Mouse (Mus musculus): ENCODE data around the gene Lmntd2. TPM values are rescaled to one million over a fixed set of nuclear protein-coding genes. Genes with fewer than 3 reads are reported as not detected.

Lmntd2 gene
- polyA plus RNA-seq, 1 experiment from 2014 or later: 0.59 TPM

- no peak overlapping the region for H3K4me3 ChIP-seq (replicated peaks)
- no peak for ATAC-seq (ENCODE audit: low read depth)
- no peak for DNase-seq
- 81% methylated on average over 6 of the region's 6 CpGs for WGBS (ENCODE audit: insufficient replicate concordance)
- no peaks in the 10 kb centered on the region; the same call in 1 of the 2 replicates for H3K9me3 ChIP-seq (replicated peaks)
- H3K36me3 ChIP-seq: peaks cover 13% of the 10 kb centered on the region
- H3K27ac ChIP-seq: no peak overlapping the region
- no peaks in the 10 kb centered on the region for H3K27me3 ChIP-seq
- H3K4me2 ChIP-seq: no peak overlapping the region
- peaks cover 41% of the 10 kb centered on the region for H3K4me1 ChIP-seq (replicated peaks)
- H3K9ac ChIP-seq: no peak overlapping the region
These were observed 12.7 kb upstream of the Lmntd2 start for GRCm38 (mm10) chr7:141226535-141226934.

GRCm38 (mm10) chr7:141222696-141223215 is 8.9 kb upstream of the Lmntd2 start:
- H3K4me2 ChIP-seq: peak overlapping the region; percentile 99
- ATAC-seq (ENCODE audit: low read depth): no peak
- H3K9ac ChIP-seq: peak overlapping the region; percentile 74
- WGBS (ENCODE audit: insufficient replicate concordance): 86% methylated on average over 4 of the region's 4 CpGs
- peak overlapping the region; percentile 50 for H3K4me3 ChIP-seq (replicated peaks)
- peak overlapping the region; percentile 88 for H3K27ac ChIP-seq
- H3K9me3 ChIP-seq (replicated peaks): no peaks in the 10 kb centered on the region; the same call in 1 of the 2 replicates
- DNase-seq: no peak
- peaks cover 24% of the 10 kb centered on the region for H3K36me3 ChIP-seq
- no peaks in the 10 kb centered on the region for H3K27me3 ChIP-seq
- H3K4me1 ChIP-seq (replicated peaks): peaks cover 54% of the 10 kb centered on the region

- Histone ChIP-seq H3K4me1 (replicated peaks) (peaks cover 59% of the 10 kb centered on the region), H3K9me3 (replicated peaks) (no peaks in the 10 kb centered on the region; the same call in 1 of the 2 replicates), H3K9ac (peak overlapping the region; percentile 74), H3K36me3 (peaks cover 30% of the 10 kb centered on the region), H3K4me2 (peak overlapping the region; percentile 99), H3K27me3 (no peaks in the 10 kb centered on the region), H3K4me3 (replicated peaks) (peak overlapping the region; percentile 50), H3K27ac (peak overlapping the region; percentile 88)
- DNase-seq: no peak
- 14% methylated on average over 8 of the region's 8 CpGs for WGBS (ENCODE audit: insufficient replicate concordance)
- ATAC-seq (ENCODE audit: low read depth): no peak
These were observed 8.2 kb upstream of the Lmntd2 start for GRCm38 (mm10) chr7:141222126-141222467.

GRCm38 (mm10) chr7:141221249-141222125 is 7.6 kb upstream of the Lmntd2 start:
- peaks cover 31% of the 10 kb centered on the region for H3K36me3 ChIP-seq
- peak overlapping the region; percentile 78 for H3K4me3 ChIP-seq (replicated peaks)
- H3K4me1 ChIP-seq (replicated peaks): peaks cover 65% of the 10 kb centered on the region
- H3K4me2 ChIP-seq: peak overlapping the region; percentile 99
- no peaks in the 10 kb centered on the region for H3K27me3 ChIP-seq
- H3K9me3 ChIP-seq (replicated peaks): no peaks in the 10 kb centered on the region; the same call in 1 of the 2 replicates
- DNase-seq (peak; percentile 100), ATAC-seq (ENCODE audit: low read depth) (peak; percentile 96)
- peak overlapping the region; percentile 89 for H3K27ac ChIP-seq
- peak overlapping the region; percentile 95 for H3K9ac ChIP-seq
- WGBS (ENCODE audit: insufficient replicate concordance): 9% methylated on average over 44 of the region's 44 CpGs

- H3K4me3 ChIP-seq (replicated peaks): peak overlapping the region; percentile 78
- H3K27ac ChIP-seq: peak overlapping the region; percentile 89
- peaks cover 72% of the 10 kb centered on the region for H3K4me1 ChIP-seq (replicated peaks)
- H3K4me2 ChIP-seq: peak overlapping the region; percentile 99
- DNase-seq (no peak), ATAC-seq (ENCODE audit: low read depth) (no peak)
- no peaks in the 10 kb centered on the region for H3K27me3 ChIP-seq
- no peaks in the 10 kb centered on the region for H3K9me3 ChIP-seq (replicated peaks)
- peaks cover 31% of the 10 kb centered on the region for H3K36me3 ChIP-seq
- peak overlapping the region; percentile 95 for H3K9ac ChIP-seq
- WGBS (ENCODE audit: insufficient replicate concordance): 75% methylated on average over 1 of the region's 1 CpGs
These were observed 6.5 kb upstream of the Lmntd2 start for GRCm38 (mm10) chr7:141220377-141220776.

GRCm38 (mm10) chr7:141219558-141220099 is 5.7 kb upstream of the Lmntd2 start:
- Histone ChIP-seq H3K4me2 (peak overlapping the region; percentile 99; the same call in 1 of the 2 replicates), H3K9ac (peak overlapping the region; percentile 39), H3K36me3 (peaks cover 31% of the 10 kb centered on the region), H3K27me3 (no peaks in the 10 kb centered on the region), H3K4me3 (replicated peaks) (no peak overlapping the region), H3K9me3 (replicated peaks) (no peaks in the 10 kb centered on the region), H3K4me1 (replicated peaks) (peaks cover 80% of the 10 kb centered on the region), H3K27ac (peak overlapping the region; percentile 89)
- DNase-seq (no peak), ATAC-seq (ENCODE audit: low read depth) (no peak)
- 93% methylated on average over 1 of the region's 1 CpGs for WGBS (ENCODE audit: insufficient replicate concordance)

GRCm38 (mm10) chr7:141218557-141219133 is 4.8 kb upstream of the Lmntd2 start:
- no peak overlapping the region for H3K4me2 ChIP-seq
- DNase-seq: no peak
- no peak for ATAC-seq (ENCODE audit: low read depth)
- H3K27ac ChIP-seq: peak overlapping the region; percentile 89
- WGBS (ENCODE audit: insufficient replicate concordance): 80% methylated on average over 5 of the region's 5 CpGs
- no peak overlapping the region for H3K4me3 ChIP-seq (replicated peaks)
- H3K27me3 ChIP-seq: no peaks in the 10 kb centered on the region
- peaks cover 89% of the 10 kb centered on the region for H3K4me1 ChIP-seq (replicated peaks)
- H3K9ac ChIP-seq: peak overlapping the region; percentile 90
- H3K36me3 ChIP-seq: peaks cover 31% of the 10 kb centered on the region
- no peaks in the 10 kb centered on the region for H3K9me3 ChIP-seq (replicated peaks)

GRCm38 (mm10) chr7:141218141-141218540 is 4.3 kb upstream of the Lmntd2 start:
- H3K36me3 ChIP-seq: peaks cover 31% of the 10 kb centered on the region
- H3K9ac ChIP-seq: peak overlapping the region; percentile 90
- DNase-seq: no peak
- 0 out of 2 replicates have a peak overlapping the region, but pooled peaks have one; percentile 13 for H3K4me2 ChIP-seq
- WGBS (ENCODE audit: insufficient replicate concordance): 83% methylated on average over 3 of the region's 3 CpGs
- peak overlapping the region; percentile 89 for H3K27ac ChIP-seq
- no peak overlapping the region; the same call in 1 of the 2 replicates for H3K4me3 ChIP-seq (replicated peaks)
- H3K27me3 ChIP-seq: no peaks in the 10 kb centered on the region
- H3K4me1 ChIP-seq (replicated peaks): peaks cover 92% of the 10 kb centered on the region
- ATAC-seq (ENCODE audit: low read depth): no peak
- no peaks in the 10 kb centered on the region for H3K9me3 ChIP-seq (replicated peaks)

GRCm38 (mm10) chr7:141217343-141218013 is 3.6 kb upstream of the Lmntd2 start:
- H3K4me1 ChIP-seq (replicated peaks): peaks cover 92% of the 10 kb centered on the region
- no peaks in the 10 kb centered on the region for H3K27me3 ChIP-seq
- peaks cover 31% of the 10 kb centered on the region for H3K36me3 ChIP-seq
- no peaks in the 10 kb centered on the region for H3K9me3 ChIP-seq (replicated peaks)
- H3K27ac ChIP-seq: peak overlapping the region; percentile 89
- ATAC-seq (ENCODE audit: low read depth) (no peak), DNase-seq (no peak)
- peak overlapping the region; percentile 82 for H3K4me3 ChIP-seq (replicated peaks)
- H3K4me2 ChIP-seq: peak overlapping the region; percentile 100
- H3K9ac ChIP-seq: peak overlapping the region; percentile 90
- 90% methylated on average over 17 of the region's 17 CpGs for WGBS (ENCODE audit: insufficient replicate concordance)

GRCm38 (mm10) chr7:141216894-141217293 is 3.0 kb upstream of the Lmntd2 start:
- no peak for ATAC-seq (ENCODE audit: low read depth)
- WGBS (ENCODE audit: insufficient replicate concordance): 82% methylated on average over 11 of the region's 11 CpGs
- no peak for DNase-seq
- Histone ChIP-seq H3K9ac (peak overlapping the region; percentile 90), H3K27ac (peak overlapping the region; percentile 91), H3K27me3 (no peaks in the 10 kb centered on the region), H3K9me3 (replicated peaks) (no peaks in the 10 kb centered on the region), H3K4me3 (replicated peaks) (peak overlapping the region; percentile 82), H3K4me1 (replicated peaks) (peaks cover 92% of the 10 kb centered on the region), H3K36me3 (peaks cover 31% of the 10 kb centered on the region), H3K4me2 (peak overlapping the region; percentile 100)

All from liver, embryonic 13.5 days (tissue).